Mouse (Mus musculus): Measurements from ENCODE around the gene Gm49510. TPM values are rescaled to one million over a fixed set of nuclear protein-coding genes. Genes with fewer than 3 reads are reported as not detected.

Gm49510 gene
- polyA plus RNA-seq, 1 experiment from 2014 or later: 0.28 TPM

- 85% methylated on average over 7 of the region's 7 CpGs for WGBS
- Histone ChIP-seq H3K36me3 (no peaks in the 10 kb centered on the region), H3K9me3 (no peaks in the 10 kb centered on the region), H3K4me2 (replicated peaks) (no peak overlapping the region), H3K27me3 (replicated peaks) (no peaks in the 10 kb centered on the region), H3K4me3 (no peak overlapping the region), H3K27ac (no peak overlapping the region), H3K9ac (no peak overlapping the region), H3K4me1 (no peaks in the 10 kb centered on the region)
- no peak for ATAC-seq (ENCODE audit: low FRiP score, low read depth)
Measured at GRCm38 (mm10) chr15:78908399-78908798, 8.9 kb downstream of the Gm49510 start.

DNA sequence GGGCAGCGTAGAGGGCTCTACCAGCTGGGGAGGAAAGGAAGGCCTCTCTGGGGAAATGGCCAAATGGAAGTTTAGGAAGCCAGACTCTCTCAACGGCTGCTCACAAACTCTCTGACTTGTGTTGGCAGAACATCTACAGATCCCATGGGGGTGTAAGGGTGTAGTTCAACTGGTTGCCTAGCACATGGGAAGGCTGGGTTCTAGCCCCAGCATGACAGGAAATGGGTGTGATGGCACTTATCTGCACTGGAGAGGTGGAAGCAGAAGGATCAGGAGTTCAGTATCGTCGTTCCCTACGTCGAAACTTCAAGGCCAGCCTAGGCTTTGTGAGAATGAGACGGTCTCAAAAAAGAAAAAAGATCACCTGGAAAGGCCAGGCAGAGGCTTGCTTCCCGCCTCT is 9.5 kb downstream of the Gm49510 start:
- Histone ChIP-seq H3K4me2 (replicated peaks) (no peak overlapping the region), H3K36me3 (no peaks in the 10 kb centered on the region), H3K27ac (no peak overlapping the region), H3K4me1 (no peaks in the 10 kb centered on the region), H3K9me3 (no peaks in the 10 kb centered on the region), H3K4me3 (no peak overlapping the region), H3K27me3 (replicated peaks) (no peaks in the 10 kb centered on the region), H3K9ac (no peak overlapping the region)
- 91% methylated on average over 8 of the region's 8 CpGs for WGBS
- no peak for ATAC-seq (ENCODE audit: low FRiP score, low read depth)

DNA sequence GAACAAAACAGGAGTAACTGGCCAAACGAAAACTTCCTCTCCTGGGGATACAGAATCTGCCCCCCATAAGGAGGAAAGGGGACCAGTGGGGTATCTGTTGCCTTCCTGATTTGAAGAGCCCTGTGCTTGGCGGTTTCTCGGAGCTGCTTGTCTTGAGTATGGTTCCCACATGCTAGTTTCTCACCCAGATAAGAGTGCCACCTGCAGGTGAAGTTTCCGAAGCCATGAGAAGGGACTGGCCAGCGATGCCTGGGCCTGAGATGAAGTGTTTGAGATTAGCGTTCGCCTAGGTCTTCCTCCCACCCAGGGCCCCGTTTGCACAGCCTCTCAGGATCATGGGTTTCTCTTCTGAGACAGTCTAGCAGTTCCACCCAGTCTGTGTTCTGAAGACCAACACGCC is 12.6 kb downstream of the Gm49510 start:
- Histone ChIP-seq H3K4me2 (replicated peaks) (no peak overlapping the region), H3K9me3 (no peaks in the 10 kb centered on the region), H3K27me3 (replicated peaks) (no peaks in the 10 kb centered on the region), H3K27ac (no peak overlapping the region), H3K9ac (no peak overlapping the region), H3K4me1 (peaks cover 25% of the 10 kb centered on the region), H3K36me3 (no peaks in the 10 kb centered on the region), H3K4me3 (no peak overlapping the region)
- ATAC-seq (ENCODE audit: low FRiP score, low read depth): no peak
- WGBS: 37% methylated on average over 9 of the region's 9 CpGs

GRCm38 (mm10) chr15:78913632-78914090 is 14.2 kb downstream of the Gm49510 start, which contains the start of gene Pdxp:
Gene Pdxp, plus strand, starts transcription at chr15:78913919.
- under 1% methylated on average over 51 of the region's 51 CpGs for WGBS
- peak; percentile 93 for ATAC-seq (ENCODE audit: low FRiP score, low read depth)

DNA sequence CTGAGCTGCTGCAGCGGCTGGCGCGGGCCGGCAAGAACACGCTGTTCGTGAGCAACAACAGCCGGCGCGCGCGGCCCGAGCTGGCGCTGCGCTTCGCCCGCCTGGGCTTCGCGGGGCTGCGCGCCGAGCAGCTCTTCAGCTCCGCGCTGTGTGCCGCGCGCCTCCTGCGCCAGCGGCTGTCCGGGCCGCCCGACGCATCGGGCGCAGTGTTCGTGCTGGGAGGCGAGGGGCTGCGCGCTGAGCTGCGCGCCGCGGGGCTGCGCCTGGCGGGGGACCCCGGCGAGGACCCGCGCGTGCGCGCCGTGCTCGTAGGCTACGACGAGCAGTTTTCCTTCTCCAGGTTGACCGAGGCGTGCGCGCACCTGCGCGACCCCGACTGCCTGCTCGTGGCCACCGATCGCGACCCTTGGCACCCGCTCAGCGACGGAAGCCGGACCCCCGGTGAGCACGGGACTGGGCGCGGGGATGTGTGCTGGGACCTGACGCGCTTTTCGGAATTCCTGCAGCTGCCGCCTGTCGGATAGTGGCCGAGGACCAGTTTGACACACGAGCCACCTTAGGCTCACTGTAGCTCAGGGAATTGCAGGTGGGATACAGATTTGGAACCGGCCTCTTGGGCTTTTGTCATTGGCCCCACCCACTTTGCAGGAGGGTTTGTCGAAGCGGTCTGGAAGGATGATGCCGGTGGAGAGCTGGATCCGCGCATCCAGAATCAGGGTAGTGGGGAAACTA is 14.8 kb downstream of the Gm49510 start:
- no peaks in the 10 kb centered on the region for H3K27me3 ChIP-seq (replicated peaks)
- H3K27ac ChIP-seq: peak overlapping the region; percentile 84
- H3K4me2 ChIP-seq (replicated peaks): peak overlapping the region; percentile 97
- no peaks in the 10 kb centered on the region for H3K9me3 ChIP-seq
- peak overlapping the region; percentile 87 for H3K9ac ChIP-seq
- under 1% methylated on average over 86 of the region's 87 CpGs for WGBS
- peaks cover 25% of the 10 kb centered on the region for H3K4me1 ChIP-seq
- peaks cover 16% of the 10 kb centered on the region for H3K36me3 ChIP-seq
- peak overlapping the region; percentile 74 for H3K4me3 ChIP-seq
- ATAC-seq (ENCODE audit: low FRiP score, low read depth): peak; percentile 69

More at GRCm38 (mm10) chr15:78913632-78914090, 14.2 kb downstream of the Gm49510 start, which contains the start of gene Pdxp:
- Histone ChIP-seq H3K4me2 (replicated peaks) (peak within 1 kb of the TSS; percentile 97), H3K27ac (peak within 1 kb of the TSS; percentile 84), H3K4me3 (peak within 1 kb of the TSS; percentile 74), H3K27me3 (replicated peaks) (no peaks in the 10 kb centered on the region), H3K9me3 (no peaks in the 10 kb centered on the region), H3K4me1 (peaks cover 25% of the 10 kb centered on the region), H3K9ac (peak within 1 kb of the TSS; percentile 87), H3K36me3 (peaks cover 11% of the 10 kb centered on the region)

DNA sequence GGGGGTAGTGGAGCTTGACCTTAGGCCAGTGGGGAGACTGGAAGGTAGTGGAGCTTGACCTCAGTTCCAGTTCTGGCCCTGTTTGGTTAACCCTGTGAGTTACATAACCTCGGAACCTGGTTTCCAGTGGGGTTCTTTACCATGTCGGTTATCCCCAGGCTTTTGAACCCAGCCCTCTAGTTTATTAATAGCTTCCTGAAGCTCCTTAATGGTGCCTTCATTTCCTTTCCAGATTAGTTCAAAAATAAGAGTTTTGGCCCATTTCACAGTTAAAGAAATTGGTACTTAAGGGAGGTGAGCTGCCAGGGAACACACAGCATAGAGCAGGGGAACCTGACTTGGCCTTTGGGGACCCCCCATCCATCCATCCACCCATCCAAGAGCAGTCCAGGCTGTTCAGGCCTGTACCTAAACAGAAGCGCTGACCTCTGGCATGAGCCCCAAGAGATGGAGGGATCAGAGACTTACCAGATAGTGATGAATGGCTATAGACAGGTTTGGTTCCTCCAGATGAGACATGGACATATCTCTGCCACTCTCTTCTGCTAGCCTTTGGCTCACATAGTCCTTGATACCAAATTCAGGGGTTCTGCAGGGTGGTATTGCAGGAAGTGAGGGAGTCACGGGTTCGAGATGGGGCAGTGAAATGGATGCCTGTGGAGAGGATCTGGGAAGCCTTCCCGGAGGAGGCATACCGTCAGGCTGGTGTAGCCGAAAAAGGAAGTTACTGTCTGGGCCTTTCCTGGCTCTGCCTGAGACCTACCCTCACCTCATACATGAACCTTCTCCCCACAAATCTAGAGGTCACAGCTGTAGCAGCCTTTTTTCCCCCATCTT is 15.6 kb downstream of the Gm49510 start:
- H3K27ac ChIP-seq: no peak overlapping the region
- peak overlapping the region; percentile 87 for H3K9ac ChIP-seq
- 48% methylated on average over 8 of the region's 8 CpGs for whole genome bisulfite sequencing
- peak overlapping the region; percentile 97 for H3K4me2 ChIP-seq (replicated peaks)
- no peak for ATAC-seq (ENCODE audit: low FRiP score, low read depth)
- H3K36me3 ChIP-seq: peaks cover 19% of the 10 kb centered on the region
- H3K9me3 ChIP-seq: no peaks in the 10 kb centered on the region
- peak overlapping the region; percentile 74 for H3K4me3 ChIP-seq
- H3K4me1 ChIP-seq: peaks cover 25% of the 10 kb centered on the region
- H3K27me3 ChIP-seq (replicated peaks): no peaks in the 10 kb centered on the region

DNA sequence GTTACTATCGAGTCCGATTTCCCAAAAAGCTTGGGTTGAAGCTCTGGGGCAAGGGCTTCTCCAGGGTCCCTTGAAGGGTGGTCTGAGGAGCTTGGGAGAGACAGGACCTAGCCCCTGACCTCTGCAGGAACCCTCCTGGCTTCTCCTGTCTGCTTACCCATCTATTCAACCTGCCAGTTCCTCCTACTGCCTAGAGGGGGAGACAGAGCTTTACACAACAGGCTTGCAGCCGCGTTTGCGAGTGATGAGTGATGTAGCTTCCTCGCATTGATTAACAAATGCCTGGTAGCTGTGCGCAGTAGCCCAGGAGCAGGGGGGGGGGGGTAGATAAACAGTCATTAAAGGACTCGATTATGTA is 16.2 kb downstream of the Gm49510 start:
- Histone ChIP-seq H3K4me1 (peaks cover 25% of the 10 kb centered on the region), H3K9me3 (no peaks in the 10 kb centered on the region), H3K27me3 (replicated peaks) (no peaks in the 10 kb centered on the region), H3K4me2 (replicated peaks) (peak overlapping the region; percentile 97), H3K27ac (peak overlapping the region; percentile 26; the same call in 1 of the 2 replicates), H3K36me3 (peaks cover 19% of the 10 kb centered on the region), H3K4me3 (peak overlapping the region; percentile 74), H3K9ac (peak overlapping the region; percentile 42)
- whole genome bisulfite sequencing: 5% methylated on average over 8 of the region's 8 CpGs
- peak; percentile 14; the same call in 1 of the 2 replicates for ATAC-seq (ENCODE audit: low FRiP score, low read depth)

DNA sequence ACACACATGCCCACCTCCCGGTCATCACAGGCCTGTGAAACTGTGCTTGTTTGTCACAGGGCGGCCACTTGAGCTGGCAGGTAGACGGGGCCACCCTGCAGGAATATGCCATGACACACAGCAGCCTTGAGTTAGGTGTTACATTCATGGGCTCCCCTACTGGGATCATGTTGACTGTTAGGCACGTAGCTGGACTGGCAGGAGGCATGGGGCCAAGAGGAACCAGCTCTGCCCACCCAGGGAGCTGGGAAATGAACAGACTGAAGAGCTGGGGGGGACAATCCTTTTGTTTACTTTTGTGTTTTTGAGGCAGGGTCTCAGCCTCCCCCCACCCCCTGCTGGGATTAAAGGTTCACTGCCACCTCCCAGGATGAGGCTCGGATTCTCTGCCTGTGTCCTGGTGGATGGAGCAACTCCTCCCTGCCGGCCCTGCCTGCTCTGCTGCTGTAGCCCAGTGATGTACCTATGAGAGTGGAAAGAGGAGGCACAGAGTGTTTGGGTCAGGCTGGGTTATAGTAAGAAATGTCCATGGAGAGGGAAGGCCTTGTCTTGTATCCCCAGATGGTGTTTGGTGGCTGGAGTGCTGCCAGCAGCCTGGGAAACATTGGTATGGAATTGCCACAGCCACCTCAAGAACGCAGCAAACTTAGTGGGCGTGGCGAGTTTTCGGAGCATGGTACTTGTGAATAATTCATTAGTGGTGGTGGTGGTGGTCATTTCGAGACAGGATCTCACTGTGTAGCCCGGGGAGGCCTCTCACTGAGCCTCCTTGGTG is 16.8 kb downstream of the Gm49510 start:
- H3K4me3 ChIP-seq: peak overlapping the region; percentile 74
- H3K36me3 ChIP-seq: peaks cover 19% of the 10 kb centered on the region
- 46% methylated on average over 12 of the region's 12 CpGs for WGBS
- H3K4me1 ChIP-seq: peaks cover 25% of the 10 kb centered on the region
- no peaks in the 10 kb centered on the region for H3K9me3 ChIP-seq
- peak overlapping the region; percentile 26; the same call in 1 of the 2 replicates for H3K27ac ChIP-seq
- no peak for ATAC-seq (ENCODE audit: low FRiP score, low read depth)
- peak overlapping the region; percentile 97 for H3K4me2 ChIP-seq (replicated peaks)
- H3K9ac ChIP-seq: peak overlapping the region; percentile 42
- H3K27me3 ChIP-seq (replicated peaks): no peaks in the 10 kb centered on the region

DNA sequence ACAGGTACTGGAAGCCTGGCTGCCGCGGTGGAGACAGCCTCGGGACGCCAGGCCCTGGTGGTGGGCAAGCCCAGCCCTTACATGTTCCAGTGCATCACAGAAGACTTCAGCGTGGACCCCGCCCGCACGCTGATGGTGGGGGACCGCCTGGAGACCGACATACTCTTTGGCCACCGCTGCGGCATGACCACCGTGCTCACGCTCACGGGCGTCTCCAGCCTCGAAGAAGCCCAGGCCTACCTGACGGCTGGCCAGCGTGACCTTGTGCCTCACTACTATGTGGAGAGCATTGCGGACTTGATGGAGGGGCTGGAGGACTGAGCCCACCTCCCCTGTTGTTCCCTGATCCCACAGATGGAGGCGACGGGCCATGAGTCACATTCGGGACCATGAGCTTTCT is 18.7 kb downstream of the Gm49510 start:
- H3K36me3 ChIP-seq: peaks cover 19% of the 10 kb centered on the region
- no peak overlapping the region for H3K9ac ChIP-seq
- peaks cover 25% of the 10 kb centered on the region for H3K4me1 ChIP-seq
- WGBS: 95% methylated on average over 23 of the region's 23 CpGs
- no peak overlapping the region for H3K4me2 ChIP-seq (replicated peaks)
- ATAC-seq (ENCODE audit: low FRiP score, low read depth): no peak
- no peaks in the 10 kb centered on the region for H3K9me3 ChIP-seq
- no peaks in the 10 kb centered on the region for H3K27me3 ChIP-seq (replicated peaks)
- no peak overlapping the region for H3K27ac ChIP-seq
- H3K4me3 ChIP-seq: no peak overlapping the region

GRCm38 (mm10) chr15:78919914-78920313 is 20.4 kb downstream of the Gm49510 start:
- Histone ChIP-seq H3K27me3 (replicated peaks) (no peaks in the 10 kb centered on the region), H3K4me2 (replicated peaks) (no peak overlapping the region), H3K9me3 (no peaks in the 10 kb centered on the region), H3K27ac (no peak overlapping the region), H3K4me3 (no peak overlapping the region), H3K9ac (no peak overlapping the region), H3K36me3 (peaks cover 19% of the 10 kb centered on the region), H3K4me1 (peaks cover 20% of the 10 kb centered on the region)
- 80% methylated on average over 12 of the region's 12 CpGs for WGBS
- ATAC-seq (ENCODE audit: low FRiP score, low read depth): no peak

DNA sequence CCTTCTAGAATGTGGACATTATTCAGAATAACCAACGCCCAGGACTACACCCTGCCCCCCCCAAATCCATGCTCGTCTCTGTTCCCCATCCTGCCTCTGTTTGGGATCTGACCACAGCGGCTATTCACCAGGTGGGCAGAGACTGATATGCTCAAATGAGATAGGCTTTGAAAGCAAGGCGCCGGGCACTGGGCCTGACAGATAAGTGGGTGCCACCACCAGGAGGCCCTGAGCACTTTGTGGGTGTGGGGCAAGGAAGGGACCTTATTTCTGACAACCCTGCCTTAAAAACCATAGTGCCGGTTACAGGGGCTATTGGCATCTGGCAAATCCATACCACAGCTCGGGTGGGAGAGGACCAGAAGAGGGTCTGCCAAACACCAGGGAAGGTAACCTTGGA is 23.2 kb downstream of the Gm49510 start:
- Histone ChIP-seq H3K27me3 (replicated peaks) (no peaks in the 10 kb centered on the region; the same call in 1 of the 2 replicates), H3K27ac (no peak overlapping the region), H3K36me3 (peaks cover 15% of the 10 kb centered on the region), H3K9ac (no peak overlapping the region), H3K4me2 (replicated peaks) (no peak overlapping the region), H3K4me3 (no peak overlapping the region), H3K4me1 (peaks cover 24% of the 10 kb centered on the region), H3K9me3 (no peaks in the 10 kb centered on the region)
- ATAC-seq (ENCODE audit: low FRiP score, low read depth): no peak
- WGBS: 87% methylated on average over 7 of the region's 7 CpGs
